Mouse (Mus musculus): ENCODE data around the gene Gm49486. TPM values are rescaled to one million over a fixed set of nuclear protein-coding genes. Genes with fewer than 3 reads are reported as not detected.

Gm49486 gene
- total and polyA plus RNA-seq, 2 experiments from 2014 or later = 1.2 to 4.4 TPM

- Histone ChIP-seq H3K27me3 (ENCODE audit: insufficient read depth, low read length) (no peaks in the 10 kb centered on the region), H3K4me3 (ENCODE audit: low read depth, low read length) (no peak overlapping the region)
Observed at GRCm38 (mm10) chr15:79280850-79281249, 51.7 kb downstream of the Gm49486 start.

GRCm38 (mm10) chr15:79281389-79281788, 52.2 kb downstream of the Gm49486 start:
- no peak for TF ChIP-seq CTCF (IDR thresholded peaks at IDR 0.05; ENCODE audit: low read depth)
- Histone ChIP-seq H3K9ac (no peak overlapping the region), H3K9me3 (ENCODE audit: low read length) (no peaks in the 10 kb centered on the region), H3K4me2 (ENCODE audit: low read depth) (no peak overlapping the region), H3K27ac (ENCODE audit: low read depth, low read length) (no peak overlapping the region), H3K4me3 (ENCODE audit: low read depth, low read length) (no peak overlapping the region), H3K36me3 (ENCODE audit: insufficient read depth) (no peaks in the 10 kb centered on the region), H3K27me3 (ENCODE audit: insufficient read depth, low read length) (no peaks in the 10 kb centered on the region), H3K4me1 (ENCODE audit: insufficient read depth) (no peaks in the 10 kb centered on the region)
- ATAC-seq (no peak), DNase-seq (no peak)
- WGBS = 85% methylated on average over 1 of the region's 1 CpGs

More at GRCm38 (mm10) chr15:79280850-79281249, 51.7 kb downstream of the Gm49486 start:
- no peak for DNase-seq
- H3K9ac ChIP-seq = no peak overlapping the region
- H3K27ac ChIP-seq (ENCODE audit: low read depth, low read length) = no peak overlapping the region
- ATAC-seq = no peak
- TF ChIP-seq CTCF (IDR thresholded peaks at IDR 0.05; ENCODE audit: low read depth) = no peak
- H3K4me1 ChIP-seq (ENCODE audit: insufficient read depth) = no peaks in the 10 kb centered on the region
- no peak overlapping the region for H3K4me2 ChIP-seq (ENCODE audit: low read depth)
- H3K36me3 ChIP-seq (ENCODE audit: insufficient read depth) = no peaks in the 10 kb centered on the region
- H3K9me3 ChIP-seq (ENCODE audit: low read length) = no peaks in the 10 kb centered on the region
- 56% methylated on average over 5 of the region's 5 CpGs for WGBS

DNA sequence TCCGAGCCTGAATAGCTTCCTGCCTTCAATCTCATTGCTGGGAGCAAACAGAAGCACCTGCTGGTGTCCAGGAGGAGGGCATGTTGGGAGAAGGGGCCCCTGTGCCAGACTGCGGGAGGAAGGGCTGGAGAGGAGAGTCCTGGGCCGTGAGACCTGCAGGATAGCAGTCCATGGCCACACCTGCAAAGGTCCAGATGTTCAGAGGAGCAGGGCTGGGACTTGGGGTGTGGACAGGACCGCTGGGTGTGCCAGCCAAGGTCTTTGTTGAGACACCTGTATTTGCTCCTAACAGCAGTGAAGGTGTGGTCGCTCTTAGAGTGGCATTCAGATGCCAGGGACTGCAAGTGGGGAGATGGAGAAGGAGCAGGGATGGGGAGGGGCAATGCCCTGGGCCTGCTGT, 53.2 kb downstream of the Gm49486 start:
- Histone ChIP-seq H3K9me3 (ENCODE audit: low read length) (no peaks in the 10 kb centered on the region), H3K27ac (ENCODE audit: low read depth, low read length) (no peak overlapping the region), H3K4me1 (ENCODE audit: insufficient read depth) (no peaks in the 10 kb centered on the region), H3K9ac (no peak overlapping the region), H3K36me3 (ENCODE audit: insufficient read depth) (no peaks in the 10 kb centered on the region), H3K4me3 (ENCODE audit: low read depth, low read length) (no peak overlapping the region), H3K27me3 (ENCODE audit: insufficient read depth, low read length) (no peaks in the 10 kb centered on the region), H3K4me2 (ENCODE audit: low read depth) (no peak overlapping the region)
- TF ChIP-seq CTCF (IDR thresholded peaks at IDR 0.05; ENCODE audit: low read depth) = no peak
- DNase-seq (no peak), ATAC-seq (no peak)
- 79% methylated on average over 5 of the region's 5 CpGs for WGBS

GRCm38 (mm10) chr15:79283371-79283770, 54.2 kb downstream of the Gm49486 start:
- Histone ChIP-seq H3K4me3 (ENCODE audit: low read depth, low read length) (no peak overlapping the region), H3K27me3 (ENCODE audit: insufficient read depth, low read length) (no peaks in the 10 kb centered on the region), H3K9ac (no peak overlapping the region), H3K4me2 (ENCODE audit: low read depth) (no peak overlapping the region), H3K9me3 (ENCODE audit: low read length) (no peaks in the 10 kb centered on the region), H3K4me1 (ENCODE audit: insufficient read depth) (no peaks in the 10 kb centered on the region), H3K36me3 (ENCODE audit: insufficient read depth) (no peaks in the 10 kb centered on the region), H3K27ac (ENCODE audit: low read depth, low read length) (no peak overlapping the region)
- DNase-seq (no peak), ATAC-seq (no peak)
- TF ChIP-seq CTCF (IDR thresholded peaks at IDR 0.05; ENCODE audit: low read depth) = no peak
- WGBS = 89% methylated on average over 4 of the region's 4 CpGs

DNA sequence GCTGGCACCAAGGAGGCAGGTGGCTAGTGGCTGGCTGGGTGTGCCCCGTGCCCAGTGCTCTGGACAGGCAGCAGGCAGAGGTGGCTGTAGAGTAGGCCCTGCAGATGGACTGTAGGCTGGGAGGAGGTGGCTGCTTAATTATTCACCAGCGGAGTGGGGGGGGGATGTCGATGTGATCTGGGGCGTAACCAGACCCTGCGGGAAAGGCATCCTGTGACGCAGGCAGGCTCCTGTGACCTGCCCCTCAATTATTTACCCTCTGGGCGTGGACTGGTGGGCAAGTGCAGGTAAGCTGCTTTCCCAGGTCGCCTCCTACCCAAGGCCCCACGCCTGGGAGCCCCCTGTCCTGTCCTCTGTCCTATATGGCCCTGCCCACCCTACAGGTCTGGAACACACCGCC, 56.2 kb downstream of the Gm49486 start, which contains the start of gene Baiap2l2:
Gene Baiap2l2, minus strand, starts transcription at position 139 of the 400 bp plus-strand sequence.
- Histone ChIP-seq H3K27ac (ENCODE audit: low read depth, low read length) (no peak within 1 kb of the TSS), H3K9me3 (ENCODE audit: low read length) (no peaks in the 10 kb centered on the region), H3K4me3 (ENCODE audit: low read depth, low read length) (no peak within 1 kb of the TSS), H3K4me2 (ENCODE audit: low read depth) (no peak within 1 kb of the TSS), H3K4me1 (ENCODE audit: insufficient read depth) (no peaks in the 10 kb centered on the region), H3K9ac (no peak within 1 kb of the TSS), H3K27me3 (ENCODE audit: insufficient read depth, low read length) (no peaks in the 10 kb centered on the region), H3K36me3 (ENCODE audit: insufficient read depth) (no peaks in the 10 kb centered on the region)
- ATAC-seq (no peak), DNase-seq (no peak)
- WGBS = 77% methylated on average over 10 of the region's 10 CpGs
- TF ChIP-seq CTCF (IDR thresholded peaks at IDR 0.05; ENCODE audit: low read depth) = no peak

GRCm38 (mm10) chr15:79286141-79286540, 57.0 kb downstream of the Gm49486 start:
- 86% methylated on average over 7 of the region's 7 CpGs for WGBS
- Histone ChIP-seq H3K4me3 (ENCODE audit: low read depth, low read length) (no peak overlapping the region), H3K4me2 (ENCODE audit: low read depth) (no peak overlapping the region), H3K27ac (ENCODE audit: low read depth, low read length) (no peak overlapping the region), H3K27me3 (ENCODE audit: insufficient read depth, low read length) (no peaks in the 10 kb centered on the region), H3K9ac (no peak overlapping the region), H3K4me1 (ENCODE audit: insufficient read depth) (no peaks in the 10 kb centered on the region), H3K36me3 (ENCODE audit: insufficient read depth) (no peaks in the 10 kb centered on the region), H3K9me3 (ENCODE audit: low read length) (no peaks in the 10 kb centered on the region)
- TF ChIP-seq CTCF (IDR thresholded peaks at IDR 0.05; ENCODE audit: low read depth) = no peak
- ATAC-seq (no peak), DNase-seq (no peak)

DNA sequence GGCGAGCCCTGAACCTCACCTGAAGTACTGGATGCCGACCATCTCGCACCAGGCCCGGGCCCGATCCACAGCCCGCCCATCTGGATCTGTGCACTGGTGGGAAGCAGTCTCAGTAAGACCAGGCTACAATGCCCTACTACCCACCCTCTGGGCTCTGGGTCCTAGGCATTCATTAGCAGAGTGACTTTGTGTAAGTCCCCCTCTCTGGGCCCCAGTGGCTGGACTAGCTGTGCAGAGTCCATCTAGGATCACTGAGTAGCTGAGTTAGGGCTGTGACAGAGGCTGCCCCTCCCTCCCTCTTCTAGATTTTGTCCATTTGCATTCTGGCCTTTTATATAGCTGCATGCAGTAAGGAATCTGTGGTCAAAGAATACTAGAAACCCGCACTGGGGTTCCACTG, 57.9 kb downstream of the Gm49486 start:
- TF ChIP-seq CTCF (IDR thresholded peaks at IDR 0.05; ENCODE audit: low read depth) = no peak
- no peaks in the 10 kb centered on the region for H3K27me3 ChIP-seq (ENCODE audit: insufficient read depth, low read length)
- 83% methylated on average over 7 of the region's 7 CpGs for WGBS
- H3K4me3 ChIP-seq (ENCODE audit: low read depth, low read length) = no peak overlapping the region
- H3K9ac ChIP-seq = no peak overlapping the region
- no peaks in the 10 kb centered on the region for H3K9me3 ChIP-seq (ENCODE audit: low read length)
- no peaks in the 10 kb centered on the region for H3K36me3 ChIP-seq (ENCODE audit: insufficient read depth)
- no peaks in the 10 kb centered on the region for H3K4me1 ChIP-seq (ENCODE audit: insufficient read depth)
- H3K4me2 ChIP-seq (ENCODE audit: low read depth) = no peak overlapping the region
- DNase-seq (no peak), ATAC-seq (no peak)
- no peak overlapping the region for H3K27ac ChIP-seq (ENCODE audit: low read depth, low read length)

GRCm38 (mm10) chr15:79288387-79288786, 59.2 kb downstream of the Gm49486 start:
- ATAC-seq = no peak
- Histone ChIP-seq H3K9ac (no peak overlapping the region), H3K27me3 (ENCODE audit: insufficient read depth, low read length) (no peaks in the 10 kb centered on the region), H3K36me3 (ENCODE audit: insufficient read depth) (no peaks in the 10 kb centered on the region), H3K4me3 (ENCODE audit: low read depth, low read length) (no peak overlapping the region), H3K27ac (ENCODE audit: low read depth, low read length) (no peak overlapping the region), H3K4me1 (ENCODE audit: insufficient read depth) (no peaks in the 10 kb centered on the region), H3K9me3 (ENCODE audit: low read length) (no peaks in the 10 kb centered on the region), H3K4me2 (ENCODE audit: low read depth) (no peak overlapping the region)
- no peak for TF ChIP-seq CTCF (IDR thresholded peaks at IDR 0.05; ENCODE audit: low read depth)
- 81% methylated on average over 3 of the region's 3 CpGs for WGBS
- no peak for DNase-seq
